Mouse (Mus musculus): ENCODE measurements around the gene Prnp.

DNA sequence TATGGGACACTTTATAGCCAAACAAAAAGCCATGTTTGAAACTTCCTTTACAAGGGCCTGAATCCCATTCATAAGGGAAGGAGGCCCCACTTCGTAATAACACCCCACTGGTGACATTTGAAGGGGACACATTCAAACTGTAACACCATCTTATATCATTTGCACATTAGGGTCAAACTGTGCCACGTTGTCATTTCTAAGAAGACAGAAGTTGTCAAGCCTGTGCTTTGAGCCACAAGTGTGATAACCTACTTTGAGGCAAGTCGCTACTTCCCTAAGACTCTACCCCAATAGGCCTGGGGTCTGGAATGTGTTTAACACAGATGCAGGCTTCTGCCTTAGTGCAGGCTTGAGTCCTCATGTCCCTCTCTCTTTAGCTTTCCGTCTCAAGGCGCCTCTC, 2.4 kb upstream of the Prnp start:
- TF ChIP-seq CTCF (IDR thresholded peaks at IDR 0.05; ENCODE audit: borderline replicate concordance, insufficient read depth, low read length) (no peak), POLR2A (IDR thresholded peaks at IDR 0.05; ENCODE audit: low read depth, low read length) (no peak)

All from embryonic fibroblast, embryonic 13.5 days (primary cell).